Mouse (Mus musculus) midbrain, postnatal 0 days (tissue): ENCODE measurements at regions not wholly inside any gene's neighbourhood (a gene's known extent, or its start where the extent isn't known, plus 50 kb on each side); places are given as distances from the start of the nearest gene placed in this dataset.

Experiments
- ATAC-seq: fragments of 200-750 bp; cut with Nextera tagmentation; 2 replicates; pipeline ENCODE4 v1.8.0; 2017; ENCODE audit warnings: moderate number of reproducible peaks, mild to moderate bottlenecking, moderate TSS enrichment, moderate library complexity; ENCODE audit not compliant: low FRiP score
- DNase-seq: peaks from one replicate; pipeline ENCODE4 v3.0.0-alpha.2; 2015; ENCODE audit warnings: low spot score
- H3K27ac ChIP-seq: fragments of 300-500 bp; sonication (generic); 2 replicates; pipeline ENCODE4 v1.5.1; 2014; ENCODE audit warnings: low read depth, mild to moderate bottlenecking, low read length, mixed read lengths
- H3K27me3 ChIP-seq: fragments of 300-500 bp; sonication (generic); 2 replicates; pipeline ENCODE4 v1.6.1; 2014; ENCODE audit warnings: low read length, control low read depth, mixed read lengths; ENCODE audit not compliant: insufficient read depth
- H3K36me3 ChIP-seq: fragments of 300-500 bp; sonication (generic); 2 replicates; pipeline ENCODE4 v1.6.1; 2014; ENCODE audit warnings: low read length, control low read depth, mixed read lengths; ENCODE audit not compliant: insufficient read depth
- H3K4me1 ChIP-seq: fragments of 300-500 bp; sonication (generic); 2 replicates; pipeline ENCODE4 v1.6.1; 2014; ENCODE audit warnings: mild to moderate bottlenecking, control low read depth, antibody characterized with exemption, low read length, mixed read lengths; ENCODE audit not compliant: insufficient read depth
- H3K4me2 ChIP-seq: fragments of 300-500 bp; sonication (generic); 2 replicates; pipeline ENCODE4 v1.6.1; 2014; ENCODE audit warnings: low read depth, mild to moderate bottlenecking, low read length, mixed read lengths; ENCODE audit not compliant: poor library complexity, severe bottlenecking
- H3K4me3 ChIP-seq: fragments of 300-500 bp; sonication (generic); 2 replicates; pipeline ENCODE4 v1.5.1; 2014; ENCODE audit warnings: low read depth, mild to moderate bottlenecking, low read length, moderate library complexity
- H3K9ac ChIP-seq: fragments of 300-500 bp; sonication (generic); replicated peaks from 2 replicates; pipeline ENCODE4 v1.6.1; 2014; ENCODE audit warnings: mild to moderate bottlenecking, low read length, moderate library complexity, mixed read lengths; ENCODE audit not compliant: poor library complexity, severe bottlenecking
- H3K9me3 ChIP-seq: fragments of 300-500 bp; sonication (generic); 2 replicates; pipeline ENCODE4 v1.6.1; 2016; ENCODE audit warnings: low read length, control low read depth
- CTCF ChIP-seq: IDR thresholded peaks from 2 replicates; pipeline ENCODE4 v1.5.1; 2016; ENCODE audit warnings: antibody characterized with exemption, mild to moderate bottlenecking
- WGBS: fragments of 180-500 bp; shearing (Covaris S2); extraction: QIAGEN DNeasy Blood & Tissue Kit; methylation state at CpG from one replicate; pipeline ENCODE4 v1.1.7; 2014; 5-methylcytosine and 5-hydroxymethylcytosine counted together

GRCm38 (mm10) chr2:99329166-99329565, 662.1 kb upstream of the Gm10800 start:
- no peak for TF ChIP-seq CTCF
- Histone ChIP-seq H3K4me1 (no peaks in the 10 kb centered on the region), H3K4me2 (no peak overlapping the region), H3K9me3 (no peaks in the 10 kb centered on the region), H3K36me3 (no peaks in the 10 kb centered on the region), H3K9ac (no peak overlapping the region), H3K4me3 (no peak overlapping the region), H3K27me3 (no peaks in the 10 kb centered on the region), H3K27ac (no peak overlapping the region)
- 70% methylated on average over 3 of the region's 3 CpGs for WGBS
- DNase-seq (peak; percentile 10), ATAC-seq (no peak)
